Mouse (Mus musculus): Measurements from ENCODE around the gene Gan. TPM values are rescaled to one million over a fixed set of nuclear protein-coding genes. Genes with fewer than 3 reads are reported as not detected.
A peak's percentile ranks its signal among the peaks of the same experiment; 100 is the strongest.

Gan gene
- polyA plus RNA-seq, 1 experiment from 2014 or later: 0.63 TPM

DNA sequence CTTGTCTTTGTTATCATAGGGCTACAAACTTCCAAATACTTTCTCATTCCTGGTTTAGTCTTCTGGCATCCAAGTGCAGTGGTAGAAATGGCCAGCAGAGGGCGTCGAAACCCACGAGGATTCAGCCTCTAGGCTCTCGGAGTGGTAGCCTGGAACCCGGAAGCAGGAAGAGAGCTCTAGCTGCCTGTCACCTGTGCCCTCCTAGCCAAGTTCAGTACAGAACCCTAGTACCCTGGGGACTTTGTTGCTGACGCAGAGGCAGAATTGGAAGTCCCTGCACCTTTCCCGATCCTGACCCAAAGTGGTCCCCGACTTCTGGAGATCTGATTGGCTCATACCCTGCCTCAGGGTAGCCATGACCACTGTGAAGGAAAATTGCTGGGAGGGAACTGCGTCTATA is 66.7 kb downstream of the Gan start:
- Histone ChIP-seq H3K4me3 (ENCODE audit: low read depth, low read length) (peak overlapping the region; percentile 56), H3K4me2 (ENCODE audit: low read depth, low read length) (peak overlapping the region; percentile 71), H3K27ac (ENCODE audit: low read length) (0 out of 2 replicates have a peak overlapping the region, but pooled peaks have one; percentile 45), H3K4me1 (ENCODE audit: control insufficient read depth, low read depth, low read length) (peaks cover 5% of the 10 kb centered on the region), H3K9me3 (replicated peaks; ENCODE audit: control insufficient read depth, low read length) (no peaks in the 10 kb centered on the region), H3K9ac (ENCODE audit: low read depth, low read length) (peak overlapping the region; percentile 65), H3K27me3 (ENCODE audit: control insufficient read depth, insufficient read depth, low read depth, low read length) (no peaks in the 10 kb centered on the region), H3K36me3 (ENCODE audit: control insufficient read depth, insufficient read depth) (no peaks in the 10 kb centered on the region)
- WGBS (ENCODE audit: insufficient replicate concordance): 7% methylated on average over 9 of the region's 9 CpGs
- peak; percentile 88 for ATAC-seq (ENCODE audit: low read depth)

- Histone ChIP-seq H3K27ac (ENCODE audit: low read length) (no peak overlapping the region), H3K4me1 (ENCODE audit: control insufficient read depth, low read depth, low read length) (peaks cover 5% of the 10 kb centered on the region), H3K36me3 (ENCODE audit: control insufficient read depth, insufficient read depth) (no peaks in the 10 kb centered on the region), H3K9ac (ENCODE audit: low read depth, low read length) (no peak overlapping the region), H3K4me2 (ENCODE audit: low read depth, low read length) (no peak overlapping the region), H3K27me3 (ENCODE audit: control insufficient read depth, insufficient read depth, low read depth, low read length) (no peaks in the 10 kb centered on the region), H3K9me3 (replicated peaks; ENCODE audit: control insufficient read depth, low read length) (no peaks in the 10 kb centered on the region), H3K4me3 (ENCODE audit: low read depth, low read length) (no peak overlapping the region)
- no peak for ATAC-seq (ENCODE audit: low read depth)
- 76% methylated on average over 12 of the region's 12 CpGs for WGBS (ENCODE audit: insufficient replicate concordance)
Observed at GRCm38 (mm10) chr8:117226306-117226705, 68.4 kb downstream of the Gan start.

DNA sequence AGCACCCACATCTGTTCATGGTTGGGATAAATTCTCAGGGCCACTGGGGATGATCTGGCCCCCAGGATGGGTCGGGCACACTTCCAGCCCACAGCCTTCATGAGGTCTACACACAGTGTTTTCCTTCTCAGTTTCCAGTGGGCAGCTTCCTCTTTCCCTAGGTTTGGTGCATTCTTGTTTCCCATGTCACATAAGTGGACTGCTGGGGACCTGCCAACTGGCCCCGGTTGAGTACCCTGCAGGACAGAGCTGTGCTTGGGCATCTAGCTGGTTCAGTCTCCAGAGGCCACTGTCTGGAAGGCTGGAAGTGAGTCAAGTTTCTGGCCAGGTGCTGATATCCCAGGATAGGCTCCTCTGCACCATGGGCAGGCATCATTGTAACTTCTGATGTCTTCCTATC is 69.4 kb downstream of the Gan start:
- Histone ChIP-seq H3K4me1 (ENCODE audit: control insufficient read depth, low read depth, low read length) (peaks cover 5% of the 10 kb centered on the region), H3K27ac (ENCODE audit: low read length) (no peak overlapping the region), H3K9ac (ENCODE audit: low read depth, low read length) (no peak overlapping the region), H3K36me3 (ENCODE audit: control insufficient read depth, insufficient read depth) (no peaks in the 10 kb centered on the region), H3K4me2 (ENCODE audit: low read depth, low read length) (no peak overlapping the region), H3K27me3 (ENCODE audit: control insufficient read depth, insufficient read depth, low read depth, low read length) (no peaks in the 10 kb centered on the region), H3K9me3 (replicated peaks; ENCODE audit: control insufficient read depth, low read length) (no peaks in the 10 kb centered on the region), H3K4me3 (ENCODE audit: low read depth, low read length) (no peak overlapping the region)
- no peak for ATAC-seq (ENCODE audit: low read depth)
- WGBS (ENCODE audit: insufficient replicate concordance): 67% methylated on average over 2 of the region's 2 CpGs

- Histone ChIP-seq H3K4me3 (ENCODE audit: low read depth, low read length) (no peak overlapping the region), H3K27ac (ENCODE audit: low read length) (no peak overlapping the region), H3K9ac (ENCODE audit: low read depth, low read length) (no peak overlapping the region), H3K4me1 (ENCODE audit: control insufficient read depth, low read depth, low read length) (no peaks in the 10 kb centered on the region), H3K9me3 (replicated peaks; ENCODE audit: control insufficient read depth, low read length) (no peaks in the 10 kb centered on the region; the same call in 1 of the 2 replicates), H3K27me3 (ENCODE audit: control insufficient read depth, insufficient read depth, low read depth, low read length) (no peaks in the 10 kb centered on the region), H3K36me3 (ENCODE audit: control insufficient read depth, insufficient read depth) (no peaks in the 10 kb centered on the region), H3K4me2 (ENCODE audit: low read depth, low read length) (no peak overlapping the region)
- ATAC-seq (ENCODE audit: low read depth): no peak
- 66% methylated on average over 7 of the region's 7 CpGs for WGBS (ENCODE audit: insufficient replicate concordance)
Observed at GRCm38 (mm10) chr8:117233199-117233598, 75.3 kb downstream of the Gan start.

DNA sequence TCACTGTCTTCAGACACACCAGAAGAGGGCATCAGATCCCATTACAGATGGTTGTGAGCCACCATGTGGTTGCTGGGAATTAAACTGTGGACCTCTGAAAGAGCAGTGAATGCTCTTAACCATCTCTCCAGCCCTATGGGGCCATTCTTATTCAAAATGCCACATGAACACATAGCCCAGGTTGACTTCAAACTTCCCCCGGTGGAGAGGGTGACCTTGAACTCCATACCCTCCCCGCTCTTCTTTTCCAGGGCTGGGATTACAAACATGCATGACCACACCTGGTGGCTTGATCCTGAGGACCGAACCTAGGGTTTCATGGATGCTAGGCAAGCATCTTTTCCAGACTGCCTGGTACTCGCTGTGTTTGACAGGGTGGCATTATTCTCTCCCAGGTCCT is 78.6 kb downstream of the Gan start:
- Histone ChIP-seq H3K4me3 (ENCODE audit: low read depth, low read length) (no peak overlapping the region), H3K27me3 (ENCODE audit: control insufficient read depth, insufficient read depth, low read depth, low read length) (no peaks in the 10 kb centered on the region), H3K27ac (ENCODE audit: low read length) (no peak overlapping the region), H3K9ac (ENCODE audit: low read depth, low read length) (no peak overlapping the region), H3K4me2 (ENCODE audit: low read depth, low read length) (no peak overlapping the region), H3K4me1 (ENCODE audit: control insufficient read depth, low read depth, low read length) (no peaks in the 10 kb centered on the region), H3K9me3 (replicated peaks; ENCODE audit: control insufficient read depth, low read length) (no peaks in the 10 kb centered on the region; the same call in 1 of the 2 replicates), H3K36me3 (ENCODE audit: control insufficient read depth, insufficient read depth) (no peaks in the 10 kb centered on the region)
- WGBS (ENCODE audit: insufficient replicate concordance): 80% methylated on average over 4 of the region's 4 CpGs
- no peak for ATAC-seq (ENCODE audit: low read depth)

- Histone ChIP-seq H3K9me3 (replicated peaks; ENCODE audit: control insufficient read depth, low read length) (no peaks in the 10 kb centered on the region; the same call in 1 of the 2 replicates), H3K27ac (ENCODE audit: low read length) (no peak overlapping the region), H3K4me1 (ENCODE audit: control insufficient read depth, low read depth, low read length) (no peaks in the 10 kb centered on the region), H3K4me3 (ENCODE audit: low read depth, low read length) (no peak overlapping the region), H3K4me2 (ENCODE audit: low read depth, low read length) (no peak overlapping the region), H3K9ac (ENCODE audit: low read depth, low read length) (no peak overlapping the region), H3K36me3 (ENCODE audit: control insufficient read depth, insufficient read depth) (no peaks in the 10 kb centered on the region), H3K27me3 (ENCODE audit: control insufficient read depth, insufficient read depth, low read depth, low read length) (no peaks in the 10 kb centered on the region)
- no peak for ATAC-seq (ENCODE audit: low read depth)
- WGBS (ENCODE audit: insufficient replicate concordance): 64% methylated on average over 5 of the region's 5 CpGs
Observed at GRCm38 (mm10) chr8:117240326-117240725, 82.4 kb downstream of the Gan start.

- Histone ChIP-seq H3K27ac (ENCODE audit: low read length) (no peak overlapping the region), H3K4me2 (ENCODE audit: low read depth, low read length) (no peak overlapping the region), H3K27me3 (ENCODE audit: control insufficient read depth, insufficient read depth, low read depth, low read length) (no peaks in the 10 kb centered on the region), H3K9me3 (replicated peaks; ENCODE audit: control insufficient read depth, low read length) (no peaks in the 10 kb centered on the region; the same call in 1 of the 2 replicates), H3K36me3 (ENCODE audit: control insufficient read depth, insufficient read depth) (no peaks in the 10 kb centered on the region), H3K4me3 (ENCODE audit: low read depth, low read length) (no peak overlapping the region), H3K9ac (ENCODE audit: low read depth, low read length) (no peak overlapping the region), H3K4me1 (ENCODE audit: control insufficient read depth, low read depth, low read length) (no peaks in the 10 kb centered on the region)
- no peak for ATAC-seq (ENCODE audit: low read depth)
- WGBS (ENCODE audit: insufficient replicate concordance): 48% methylated on average over 5 of the region's 5 CpGs
Observed at GRCm38 (mm10) chr8:117240841-117241494, 83.0 kb downstream of the Gan start.

- no peak overlapping the region for H3K27ac ChIP-seq (ENCODE audit: low read length)
- H3K9me3 ChIP-seq (replicated peaks; ENCODE audit: control insufficient read depth, low read length): no peaks in the 10 kb centered on the region
- no peaks in the 10 kb centered on the region for H3K27me3 ChIP-seq (ENCODE audit: control insufficient read depth, insufficient read depth, low read depth, low read length)
- ATAC-seq (ENCODE audit: low read depth): no peak
- no peak overlapping the region for H3K4me2 ChIP-seq (ENCODE audit: low read depth, low read length)
- no peak overlapping the region for H3K4me3 ChIP-seq (ENCODE audit: low read depth, low read length)
- H3K36me3 ChIP-seq (ENCODE audit: control insufficient read depth, insufficient read depth): no peaks in the 10 kb centered on the region
- no peak overlapping the region for H3K9ac ChIP-seq (ENCODE audit: low read depth, low read length)
- H3K4me1 ChIP-seq (ENCODE audit: control insufficient read depth, low read depth, low read length): no peaks in the 10 kb centered on the region
- 54% methylated on average over 3 of the region's 3 CpGs for WGBS (ENCODE audit: insufficient replicate concordance)
Observed at GRCm38 (mm10) chr8:117241848-117242247, 83.9 kb downstream of the Gan start.

GRCm38 (mm10) chr8:117242286-117242685 is 84.4 kb downstream of the Gan start:
- no peak for ATAC-seq (ENCODE audit: low read depth)
- no peaks in the 10 kb centered on the region for H3K27me3 ChIP-seq (ENCODE audit: control insufficient read depth, insufficient read depth, low read depth, low read length)
- no peak overlapping the region for H3K4me3 ChIP-seq (ENCODE audit: low read depth, low read length)
- 68% methylated on average over 6 of the region's 6 CpGs for WGBS (ENCODE audit: insufficient replicate concordance)
- no peak overlapping the region for H3K27ac ChIP-seq (ENCODE audit: low read length)
- H3K9me3 ChIP-seq (replicated peaks; ENCODE audit: control insufficient read depth, low read length): no peaks in the 10 kb centered on the region
- no peaks in the 10 kb centered on the region for H3K36me3 ChIP-seq (ENCODE audit: control insufficient read depth, insufficient read depth)
- no peak overlapping the region for H3K9ac ChIP-seq (ENCODE audit: low read depth, low read length)
- H3K4me2 ChIP-seq (ENCODE audit: low read depth, low read length): no peak overlapping the region
- no peaks in the 10 kb centered on the region for H3K4me1 ChIP-seq (ENCODE audit: control insufficient read depth, low read depth, low read length)

Data from liver, embryonic 16.5 days (tissue).